Mouse (Mus musculus): ENCODE results near the gene Cd70. TPM values are rescaled to one million over a fixed set of nuclear protein-coding genes. Genes with fewer than 3 reads are reported as not detected.

Cd70 gene
- polyA plus RNA-seq (2012; ENCODE audit: low replicate concordance), result not detected in 2 replicates

GRCm38 (mm10) chr17:57148994-57149803 lies at the start of gene Cd70:
TSS of gene Cd70 (minus strand) at chr17:57149777.

GRCm38 (mm10) chr17:57194041-57194507 lies 44.5 kb upstream of the Cd70 start, which contains the start of gene Tnfsf14:
TSS of gene Tnfsf14 (minus strand) at chr17:57194177.

GRCm38 (mm10) chr17:57105181-57106034 lies 44.2 kb downstream of the Cd70 start, which contains the start of gene Tnfsf9:
TSS of gene Tnfsf9 (plus strand) at chr17:57105325.

Other genes starting within 250 kb of the Cd70 start
- 120 and 136 TPM in 2 replicates for gene Mllt1, start 214.4 kb downstream of the Cd70 start, polyA plus RNA-seq (2012; ENCODE audit: low replicate concordance)
- not detected in 2 replicates for gene Acer1, start 167.7 kb downstream of the Cd70 start, polyA plus RNA-seq (2012; ENCODE audit: low replicate concordance)
- gene Clpp, start 159.5 kb downstream of the Cd70 start, polyA plus RNA-seq (2012; ENCODE audit: low replicate concordance), result 77.6 and 206 TPM in 2 replicates
- gene Alkbh7, start 152.4 kb downstream of the Cd70 start, polyA plus RNA-seq (2012; ENCODE audit: low replicate concordance), result 20.6 and 31.9 TPM in 2 replicates
- gene Pspn, start 149.8 kb downstream of the Cd70 start, polyA plus RNA-seq (2012; ENCODE audit: low replicate concordance), result 2.3 and 3.1 TPM in 2 replicates
- 144 and 226 TPM in 2 replicates for gene Gtf2f1, start 138.5 kb downstream of the Cd70 start, polyA plus RNA-seq (2012; ENCODE audit: low replicate concordance)
- gene Gm17949, start 138.3 kb downstream of the Cd70 start, polyA plus RNA-seq (2012; ENCODE audit: low replicate concordance), result not detected in 2 replicates
- gene Khsrp, start 118.3 kb downstream of the Cd70 start, polyA plus RNA-seq (2012; ENCODE audit: low replicate concordance), result 758 and 1,065 TPM in 2 replicates
- not detected in 2 replicates for gene Slc25a41, start 108.1 kb downstream of the Cd70 start, polyA plus RNA-seq (2012; ENCODE audit: low replicate concordance)
- gene Crb3, start 90.7 kb downstream of the Cd70 start, polyA plus RNA-seq (2012; ENCODE audit: low replicate concordance), result 5.3 and 6.2 TPM in 2 replicates
- 4.9 and 6.2 TPM in 2 replicates for gene Slc25a23, start 89.9 kb downstream of the Cd70 start, polyA plus RNA-seq (2012; ENCODE audit: low replicate concordance)
- gene Dennd1c, start 71.3 kb downstream of the Cd70 start, polyA plus RNA-seq (2012; ENCODE audit: low replicate concordance), result 25.4 and 34.0 TPM in 2 replicates
- gene Tubb4a, start 62.0 kb downstream of the Cd70 start, polyA plus RNA-seq (2012; ENCODE audit: low replicate concordance), result 0.23 and 0.25 TPM in 2 replicates
- gene Tnfsf9, start 44.5 kb downstream of the Cd70 start, polyA plus RNA-seq (2012; ENCODE audit: low replicate concordance), result 0.18 and 0.27 TPM in 2 replicates
- gene Tnfsf14, start 44.4 kb upstream of the Cd70 start, polyA plus RNA-seq (2012; ENCODE audit: low replicate concordance), result 0.85 and 0.98 TPM in 2 replicates
- 1.6 and 2.3 TPM in 2 replicates for gene C3, start 78.4 kb upstream of the Cd70 start, polyA plus RNA-seq (2012; ENCODE audit: low replicate concordance)
- 17.4 and 22.9 TPM in 2 replicates for gene Gpr108, start 98.7 kb upstream of the Cd70 start, polyA plus RNA-seq (2012; ENCODE audit: low replicate concordance)
- gene Trip10, start 99.7 kb upstream of the Cd70 start, polyA plus RNA-seq (2012; ENCODE audit: low replicate concordance), result 3.1 and 4.2 TPM in 2 replicates
- gene Vav1, start 129.3 kb upstream of the Cd70 start, polyA plus RNA-seq (2012; ENCODE audit: low replicate concordance), result 10.7 and 13.5 TPM in 2 replicates
- 0.81 and 3.8 TPM in 2 replicates for gene Adgre1, start 208.9 kb upstream of the Cd70 start, polyA plus RNA-seq (2012; ENCODE audit: low replicate concordance)

Data from leukemia stem cell, adult 10-12 weeks (primary cell).